Mouse (Mus musculus): Measurements from ENCODE around the gene Mal.

DNA sequence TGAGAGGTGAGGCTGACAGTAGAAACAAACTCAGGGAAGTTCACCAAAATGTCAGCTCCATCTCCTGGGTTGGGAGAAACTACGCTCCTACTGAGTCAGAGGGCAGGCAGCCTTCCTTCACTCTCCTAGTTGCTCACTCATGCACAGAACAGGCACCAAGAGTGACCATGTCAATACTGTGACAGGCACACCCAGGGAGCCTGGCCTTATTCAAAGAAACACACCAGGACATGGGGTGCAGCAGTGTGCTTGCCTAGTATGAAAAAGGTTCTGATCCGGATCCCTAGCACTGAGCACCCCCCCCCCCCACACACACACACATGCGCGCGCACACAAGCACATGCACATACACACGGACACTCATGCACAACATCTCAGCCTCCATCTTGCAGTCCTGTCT, 8.3 kb downstream of the Mal start:
- TF ChIP-seq MAFK (IDR thresholded peaks at IDR 0.05; ENCODE audit: insufficient read depth, low read depth, low read length) (no peak), CHD2 (IDR thresholded peaks at IDR 0.05; ENCODE audit: low read depth, low read length) (no peak), HCFC1 (IDR thresholded peaks at IDR 0.05; ENCODE audit: borderline replicate concordance, insufficient read depth, low read length) (no peak), ZNF384 (IDR thresholded peaks at IDR 0.05; ENCODE audit: low read depth, low read length) (no peak)

Measured in ES-E14 (cell line).